Mouse (Mus musculus) cerebellum, postnatal 25 days (tissue): Measurements from ENCODE around the gene Plek.

Source experiments
- DNase-seq, 2 experiments: peaks; one replicate each; pipeline ENCODE4 v3.0.0; 2021; ENCODE audit warnings: mixed read lengths in 2 of 2

Plek gene

DNA sequence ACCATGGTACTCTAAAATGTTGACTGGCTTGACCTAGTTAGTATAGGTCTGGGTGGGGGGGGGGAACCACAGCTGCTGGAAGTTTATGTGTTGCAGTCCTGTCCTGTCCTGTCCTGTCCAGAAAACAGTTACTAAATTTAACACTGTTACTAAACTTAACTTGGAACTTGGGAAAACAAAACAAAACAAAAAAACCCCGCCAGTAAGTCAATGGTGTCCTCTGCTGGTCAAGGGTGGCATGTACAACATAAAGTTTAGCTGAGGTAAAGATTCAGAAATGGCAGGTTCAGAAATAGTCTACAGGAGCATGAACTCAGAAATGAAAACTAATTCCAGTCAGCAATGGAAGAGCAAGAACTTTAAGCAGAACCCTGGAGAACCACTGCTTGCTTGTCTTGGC lies 103.4 kb downstream of the Plek start:
- DNase-seq: peak in 1 of 2 experiments; percentile 33

DNA sequence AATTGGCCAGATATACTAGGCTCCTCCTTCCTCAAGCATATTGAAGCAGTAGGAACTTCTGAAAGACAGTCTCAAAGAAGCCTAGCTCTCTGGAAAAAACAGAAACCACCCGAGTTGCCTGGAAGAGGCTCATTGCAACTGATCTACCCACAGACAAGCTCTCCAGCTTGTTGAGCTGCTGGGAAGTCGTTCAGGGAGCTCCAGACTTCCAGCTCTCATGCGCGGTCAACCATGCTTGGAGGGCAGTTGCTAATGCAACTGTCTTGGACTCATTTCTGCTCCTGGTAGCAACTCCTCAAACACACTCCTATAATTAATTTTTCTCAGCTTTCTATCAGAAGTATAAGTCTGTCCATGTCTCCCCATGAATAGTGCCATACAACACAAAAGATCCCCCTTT lies 109.2 kb downstream of the Plek start:
- no peak for DNase-seq

DNA sequence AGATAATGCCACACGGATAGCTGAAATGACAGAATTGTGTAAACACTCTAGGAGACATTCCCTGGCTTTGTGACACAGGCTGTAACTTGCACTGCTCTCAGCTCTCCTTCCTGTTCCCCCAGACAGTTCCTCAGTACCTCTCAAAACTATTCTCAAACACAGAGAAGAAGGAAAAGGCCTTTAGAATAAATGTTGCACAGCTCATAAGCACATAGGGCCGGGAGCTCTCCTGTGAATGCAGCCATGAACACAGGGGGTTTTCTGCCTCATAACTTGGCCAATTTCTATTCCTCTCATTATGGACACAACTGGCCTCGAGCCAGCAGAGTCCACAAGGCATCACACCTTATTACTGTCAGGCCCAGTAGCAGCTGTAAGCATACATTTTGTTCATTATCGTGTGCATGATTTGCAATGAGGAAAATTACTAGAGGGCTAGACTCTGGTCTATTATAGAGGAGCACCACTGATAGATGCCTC lies 110.2 kb downstream of the Plek start:
- peak in 1 of 2 experiments; percentile 13 for DNase-seq

DNA sequence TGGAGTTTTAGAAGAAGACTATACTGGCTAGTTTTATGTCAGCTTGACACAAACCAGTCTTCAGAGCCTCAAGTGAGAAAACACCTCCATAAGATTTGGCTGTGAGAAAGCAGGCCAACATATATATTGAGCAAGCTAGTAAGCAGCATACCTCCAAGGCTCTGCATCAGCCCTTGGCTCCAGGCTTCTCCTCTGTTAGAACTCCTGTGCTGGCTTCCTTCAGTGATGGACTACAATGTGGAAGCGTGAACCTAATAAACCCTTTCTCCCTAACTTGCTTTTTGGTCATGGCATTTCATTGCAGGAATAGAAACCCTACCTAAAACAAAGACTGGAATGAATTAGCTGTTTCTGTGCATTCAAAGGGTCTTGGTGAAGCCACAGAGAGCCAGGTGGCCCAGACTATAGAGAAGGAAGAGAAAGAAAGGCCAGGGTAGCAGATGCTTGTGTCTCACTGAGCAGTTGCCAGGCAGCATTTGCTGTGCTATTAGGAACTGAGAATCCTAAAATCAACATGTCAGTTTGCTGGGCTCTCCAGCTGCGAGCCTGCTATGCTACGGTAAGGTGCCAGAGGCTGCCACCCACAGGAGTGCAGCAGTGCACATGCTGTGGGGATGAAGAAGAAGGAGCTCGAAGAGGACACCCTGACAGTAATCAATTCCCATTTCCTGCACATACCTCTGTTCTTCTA lies 110.9 kb downstream of the Plek start:
- DNase-seq: no peak

DNA sequence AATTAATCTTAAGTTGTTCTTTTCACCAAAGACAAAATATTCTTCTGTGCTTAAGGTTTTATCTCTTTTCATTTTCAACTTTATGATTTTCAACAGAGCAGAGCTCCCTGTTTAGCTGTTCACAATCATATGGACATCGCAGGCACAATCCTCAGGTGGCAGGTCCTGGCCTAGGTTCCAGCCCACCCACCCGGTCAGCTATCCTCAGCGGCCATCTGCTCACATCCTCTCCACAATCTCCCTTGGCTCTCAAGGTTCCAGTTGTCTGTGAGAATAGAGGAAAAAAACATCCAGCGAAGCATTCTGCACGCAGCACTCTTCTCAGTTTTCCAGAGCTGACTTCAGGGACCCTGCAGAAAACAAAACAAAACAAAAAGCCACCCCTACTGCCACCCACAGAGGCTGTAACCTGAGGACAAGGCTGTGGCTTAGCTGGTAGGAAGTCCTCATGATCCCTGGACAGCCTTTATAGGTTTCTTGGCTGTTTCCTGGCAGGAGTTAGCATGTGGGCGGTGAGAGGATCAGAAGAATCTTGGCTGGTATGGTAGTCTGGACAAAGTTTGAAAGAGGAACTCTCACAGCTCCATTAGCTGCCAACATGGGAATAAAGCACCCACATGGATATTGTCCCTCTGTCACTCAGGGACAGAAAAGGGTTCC lies 116.5 kb downstream of the Plek start:
- no peak for DNase-seq

GRCm38 (mm10) chr11:16932159-16932558 lies 120.0 kb downstream of the Plek start:
- no peak for DNase-seq
